Mouse (Mus musculus) midbrain, embryonic 10.5 days (tissue): ENCODE data around the gene Iqgap3. TPM values are rescaled to one million over a fixed set of nuclear protein-coding genes. Genes with fewer than 3 reads are reported as not detected.

Source experiments
- DNase-seq: peaks from one replicate; pipeline ENCODE4 v3.0.0-alpha.2; 2017; ENCODE audit warnings: low spot score
- H3K27ac ChIP-seq: fragments of 300-500 bp; sonication (generic); replicated peaks from 2 replicates; pipeline ENCODE4 v1.5.1; 2016; ENCODE audit warnings: mild to moderate bottlenecking
- H3K27me3 ChIP-seq: fragments of 300-500 bp; sonication (generic); 2 replicates; pipeline ENCODE4 v1.6.1; 2016; ENCODE audit warnings: low read depth, mild to moderate bottlenecking; ENCODE audit not compliant: poor library complexity, severe bottlenecking
- H3K36me3 ChIP-seq: fragments of 300-500 bp; sonication (generic); 2 replicates; pipeline ENCODE4 v1.6.1; 2016; ENCODE audit warnings: mild to moderate bottlenecking, moderate library complexity
- H3K4me1 ChIP-seq: fragments of 300-500 bp; sonication (generic); 2 replicates; pipeline ENCODE4 v1.6.1; 2016
- H3K4me3 ChIP-seq: fragments of 300-500 bp; sonication (generic); 2 replicates; pipeline ENCODE4 v1.5.1; 2016; ENCODE audit warnings: mild to moderate bottlenecking, moderate library complexity
- H3K9me3 ChIP-seq: fragments of 300-500 bp; sonication (generic); replicated peaks from 2 replicates; pipeline ENCODE4 v1.6.1; 2016; ENCODE audit warnings: mild to moderate bottlenecking
- WGBS: fragments of 180-500 bp; shearing (Covaris S2); methylation state at CpG from one replicate; pipeline ENCODE4 v1.1.7; 2016; 5-methylcytosine and 5-hydroxymethylcytosine counted together
- polyA plus RNA-seq: library from polyadenylated mRNA; unstranded; fragments of >200 nt; fragmentation: Nextera tagmentation; extraction: Ambion mirVana; gene quantifications from 2 replicates; pipeline ENCODE4 v1.2.1, GENCODE M21; 2016

The Iqgap3 gene
- polyA plus RNA-seq, 1 experiment from 2014 or later, result 24.6 TPM

DNA sequence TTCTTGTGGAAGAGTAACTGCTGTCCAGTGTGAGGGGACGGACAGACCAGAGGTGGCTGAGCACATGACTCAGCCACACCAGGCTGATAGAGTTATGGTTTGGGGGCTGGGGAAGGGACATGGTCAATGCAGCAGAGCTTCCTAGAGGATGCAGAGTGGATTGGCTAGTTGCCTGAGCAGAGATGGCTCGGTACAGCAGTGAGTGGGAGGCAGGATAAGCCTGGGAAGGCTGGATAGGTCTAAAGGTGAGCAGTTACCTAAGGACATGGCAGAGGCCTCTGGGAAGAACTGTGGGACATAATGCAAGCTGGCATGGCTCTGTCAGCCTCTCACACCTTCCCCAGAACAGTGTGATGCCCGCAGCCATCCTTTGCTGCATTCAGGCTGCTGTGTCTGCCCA lies 82.1 kb downstream of the Iqgap3 start:
- H3K36me3 ChIP-seq, result peaks cover 95% of the 10 kb centered on the region
- 68% methylated on average over 3 of the region's 3 CpGs for WGBS
- H3K27ac ChIP-seq, result peak overlapping the region; percentile 42; the same call in 1 of the 2 replicates
- peaks cover 10% of the 10 kb centered on the region for H3K4me1 ChIP-seq
- no peak for DNase-seq
- H3K4me3 ChIP-seq, result no peak overlapping the region
- H3K27me3 ChIP-seq, result no peaks in the 10 kb centered on the region
- H3K9me3 ChIP-seq, result no peaks in the 10 kb centered on the region

- H3K4me1 ChIP-seq, result peaks cover 10% of the 10 kb centered on the region
- WGBS, result 65% methylated on average over 3 of the region's 3 CpGs
- H3K27ac ChIP-seq, result peak overlapping the region; percentile 42; the same call in 1 of the 2 replicates
- DNase-seq, result no peak
- no peaks in the 10 kb centered on the region for H3K9me3 ChIP-seq
- no peaks in the 10 kb centered on the region for H3K27me3 ChIP-seq
- H3K36me3 ChIP-seq, result peaks cover 95% of the 10 kb centered on the region
- no peak overlapping the region for H3K4me3 ChIP-seq
Measured at GRCm38 (mm10) chr3:88164263-88164662, 82.5 kb downstream of the Iqgap3 start.

- DNase-seq, result no peak
- no peak overlapping the region for H3K27ac ChIP-seq
- peaks cover 94% of the 10 kb centered on the region for H3K36me3 ChIP-seq
- no peaks in the 10 kb centered on the region for H3K27me3 ChIP-seq
- peaks cover 10% of the 10 kb centered on the region for H3K4me1 ChIP-seq
- no peaks in the 10 kb centered on the region for H3K9me3 ChIP-seq
- no peak overlapping the region for H3K4me3 ChIP-seq
- 90% methylated on average over 5 of the region's 5 CpGs for WGBS
Measured at GRCm38 (mm10) chr3:88166056-88166455, 84.3 kb downstream of the Iqgap3 start.

DNA sequence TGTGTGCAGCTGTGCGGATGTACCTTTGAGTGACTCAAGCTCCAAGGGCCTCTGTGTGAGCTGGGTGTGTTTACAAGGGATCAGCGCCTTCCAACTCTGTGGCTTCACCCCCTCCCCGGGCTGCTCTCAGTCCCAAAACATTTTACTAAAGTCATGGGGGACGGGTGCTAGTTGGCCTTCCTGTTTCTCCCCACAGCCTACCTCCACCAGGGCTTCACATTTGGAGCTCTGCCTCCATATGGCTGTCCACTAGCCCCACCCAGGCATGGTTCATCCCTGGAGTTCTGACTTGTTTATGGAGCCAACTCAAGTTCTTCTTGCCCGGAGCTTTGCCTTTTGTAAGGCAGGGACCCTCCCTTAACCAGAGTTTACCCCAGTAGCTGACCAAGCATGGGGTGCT lies 88.6 kb downstream of the Iqgap3 start:
- DNase-seq, result no peak
- Histone ChIP-seq H3K4me3 (no peak overlapping the region), H3K27ac (no peak overlapping the region), H3K36me3 (peaks cover 77% of the 10 kb centered on the region), H3K27me3 (no peaks in the 10 kb centered on the region), H3K4me1 (no peaks in the 10 kb centered on the region), H3K9me3 (no peaks in the 10 kb centered on the region)
- WGBS, result 86% methylated on average over 5 of the region's 5 CpGs

Other genes with a start within 250 kb of the Iqgap3 start
- gene Sh2d2a, start 235.2 kb upstream of the Iqgap3 start, polyA plus RNA-seq, result 0.06 and 0.11 TPM in 2 replicates
- 18.6 and 19.1 TPM in 2 replicates for gene Prcc, start 196.4 kb upstream of the Iqgap3 start, polyA plus RNA-seq
- gene Hdgf, start 175.7 kb upstream of the Iqgap3 start, polyA plus RNA-seq, result 176 and 213 TPM in 2 replicates
- gene Mrpl24, start 162.5 kb upstream of the Iqgap3 start, polyA plus RNA-seq, result 78.3 and 81.6 TPM in 2 replicates
- gene Isg20l2, start 151.7 kb upstream of the Iqgap3 start, polyA plus RNA-seq, result 81.6 and 81.9 TPM in 2 replicates
- 18.6 and 21.6 TPM in 2 replicates for gene Rrnad1, start 151.3 kb upstream of the Iqgap3 start, polyA plus RNA-seq
- 562 and 684 TPM in 2 replicates for gene Crabp2, start 133.3 kb upstream of the Iqgap3 start, polyA plus RNA-seq
- gene Nes, start 110.9 kb upstream of the Iqgap3 start, polyA plus RNA-seq, result 125 and 158 TPM in 2 replicates
- 0.41 and 0.86 TPM in 2 replicates for gene Bcan, start 81.7 kb upstream of the Iqgap3 start, polyA plus RNA-seq
- gene Hapln2, start 54.4 kb upstream of the Iqgap3 start, polyA plus RNA-seq, result 0.10 TPM in 1 of 2 replicates, not detected in the other
- gene Gpatch4, start 38.9 kb upstream of the Iqgap3 start, polyA plus RNA-seq, result 41.7 and 47.0 TPM in 2 replicates
- gene Naxe, start 23.5 kb upstream of the Iqgap3 start, polyA plus RNA-seq, result 126 and 138 TPM in 2 replicates
- not detected in 2 replicates for gene Ttc24, start 3.7 kb upstream of the Iqgap3 start, polyA plus RNA-seq
- gene Mef2d, start 60.4 kb downstream of the Iqgap3 start, polyA plus RNA-seq, result 8.2 and 11.0 TPM in 2 replicates
- not detected in 2 replicates for gene Rhbg, start 172.7 kb downstream of the Iqgap3 start, polyA plus RNA-seq
- gene Gm38392, start 205.2 kb downstream of the Iqgap3 start, polyA plus RNA-seq, result 0.14 TPM in 1 of 2 replicates, not detected in the other
- gene Tsacc, start 215.0 kb downstream of the Iqgap3 start, polyA plus RNA-seq, result 11.4 and 14.1 TPM in 2 replicates
- gene Cct3, start 215.1 kb downstream of the Iqgap3 start, polyA plus RNA-seq, result 780 and 865 TPM in 2 replicates
- gene Glmp, start 243.1 kb downstream of the Iqgap3 start, polyA plus RNA-seq, result 136 and 142 TPM in 2 replicates